Mouse (Mus musculus): ENCODE measurements around the gene Klkb1. TPM values are rescaled to one million over a fixed set of nuclear protein-coding genes. Genes with fewer than 3 reads are reported as not detected.
A peak's percentile ranks its signal among the peaks of the same experiment; 100 is the strongest.

Gene Klkb1
- polyA plus RNA-seq, 1 experiment from 2014 or later = 0.05 TPM

DNA sequence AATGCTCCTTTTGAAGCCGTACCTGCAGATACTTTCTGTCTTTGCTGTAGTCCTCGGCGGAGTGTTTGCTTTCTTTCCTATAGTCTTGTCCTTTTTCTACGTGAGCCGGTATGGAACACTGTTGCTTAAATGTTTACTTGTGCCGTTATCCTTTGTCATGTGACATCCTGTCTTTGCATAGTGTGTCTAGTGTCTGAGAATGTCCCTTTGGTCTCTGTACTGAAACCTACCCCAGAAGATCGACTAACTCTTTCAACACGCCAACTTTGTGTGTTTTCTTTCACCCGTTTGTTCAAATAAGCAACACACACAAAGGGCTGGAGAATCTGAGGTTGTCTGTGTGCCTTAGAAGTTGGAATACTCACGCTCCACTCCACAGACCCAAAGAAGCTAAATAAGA, 32.7 kb downstream of the Klkb1 start, which contains the start of gene F11:
TSS of gene F11 (minus strand) at position 112 of the 400 bp plus-strand sequence.
- WGBS = 90% methylated on average over 10 of the region's 10 CpGs
- H3K9ac ChIP-seq (ENCODE audit: low read depth, low read length) = no peak within 1 kb of the TSS
- no peak within 1 kb of the TSS for H3K4me3 ChIP-seq (ENCODE audit: low read length)
- no peak within 1 kb of the TSS for H3K27ac ChIP-seq (ENCODE audit: low read depth, low read length)
- no peaks in the 10 kb centered on the region for H3K4me1 ChIP-seq (ENCODE audit: control insufficient read depth, insufficient read depth, low read length)
- no peaks in the 10 kb centered on the region for H3K36me3 ChIP-seq (ENCODE audit: control insufficient read depth, insufficient read depth, low read length)
- H3K27me3 ChIP-seq (ENCODE audit: control insufficient read depth, insufficient read depth, low read length) = no peaks in the 10 kb centered on the region
- no peaks in the 10 kb centered on the region for H3K9me3 ChIP-seq (ENCODE audit: control insufficient read depth, low read length)
- ATAC-seq (ENCODE audit: low FRiP score, low TSS enrichment) = no peak
- H3K4me2 ChIP-seq (replicated peaks; ENCODE audit: low read depth, low read length) = no peak within 1 kb of the TSS

DNA sequence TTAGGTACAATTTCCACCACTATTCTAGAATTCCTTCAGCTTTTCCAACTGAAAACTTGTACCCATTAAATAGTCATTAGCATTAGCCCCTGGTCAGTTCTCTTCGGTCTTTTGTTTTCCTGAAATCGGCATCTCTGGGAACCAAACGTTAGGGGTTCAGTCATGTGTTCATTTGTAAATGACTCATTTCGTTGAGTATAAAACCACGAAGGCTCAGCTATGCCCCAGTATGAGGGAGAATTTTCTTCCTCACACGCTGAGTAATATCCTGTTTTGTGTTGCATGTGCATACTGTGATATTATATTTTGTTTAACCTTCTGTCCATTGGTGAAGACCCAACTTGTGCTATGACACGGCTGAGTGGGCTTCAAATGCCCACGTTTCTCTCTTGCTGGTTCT, 36.2 kb downstream of the Klkb1 start:
- H3K4me1 ChIP-seq (ENCODE audit: control insufficient read depth, insufficient read depth, low read length) = no peaks in the 10 kb centered on the region
- H3K36me3 ChIP-seq (ENCODE audit: control insufficient read depth, insufficient read depth, low read length) = no peaks in the 10 kb centered on the region
- no peak overlapping the region for H3K4me2 ChIP-seq (replicated peaks; ENCODE audit: low read depth, low read length)
- no peak for ATAC-seq (ENCODE audit: low FRiP score, low TSS enrichment)
- no peak overlapping the region for H3K27ac ChIP-seq (ENCODE audit: low read depth, low read length)
- H3K27me3 ChIP-seq (ENCODE audit: control insufficient read depth, insufficient read depth, low read length) = no peaks in the 10 kb centered on the region
- H3K4me3 ChIP-seq (ENCODE audit: low read length) = no peak overlapping the region
- WGBS = 72% methylated on average over 8 of the region's 8 CpGs
- H3K9ac ChIP-seq (ENCODE audit: low read depth, low read length) = no peak overlapping the region
- H3K9me3 ChIP-seq (ENCODE audit: control insufficient read depth, low read length) = no peaks in the 10 kb centered on the region

DNA sequence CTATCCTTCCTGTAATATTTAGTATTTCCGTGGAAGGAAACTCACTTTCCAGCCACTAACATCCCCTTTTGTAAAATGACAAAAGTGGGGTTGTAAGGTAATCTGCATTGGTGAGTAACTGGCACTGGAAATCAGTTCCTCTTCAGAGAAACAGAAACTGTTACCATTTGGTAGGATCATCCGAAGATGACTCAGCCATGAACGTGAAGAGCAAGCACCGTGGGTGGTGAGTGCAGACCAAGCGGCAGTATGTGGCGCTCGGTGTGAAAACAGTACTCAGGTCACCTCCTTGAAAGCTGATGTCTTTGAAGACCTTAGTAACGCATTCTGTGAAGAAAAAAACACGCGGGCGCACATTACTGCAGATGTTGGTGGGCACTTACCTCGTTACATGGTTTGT, 39.6 kb downstream of the Klkb1 start:
- ATAC-seq (ENCODE audit: low FRiP score, low TSS enrichment) = no peak

DNA sequence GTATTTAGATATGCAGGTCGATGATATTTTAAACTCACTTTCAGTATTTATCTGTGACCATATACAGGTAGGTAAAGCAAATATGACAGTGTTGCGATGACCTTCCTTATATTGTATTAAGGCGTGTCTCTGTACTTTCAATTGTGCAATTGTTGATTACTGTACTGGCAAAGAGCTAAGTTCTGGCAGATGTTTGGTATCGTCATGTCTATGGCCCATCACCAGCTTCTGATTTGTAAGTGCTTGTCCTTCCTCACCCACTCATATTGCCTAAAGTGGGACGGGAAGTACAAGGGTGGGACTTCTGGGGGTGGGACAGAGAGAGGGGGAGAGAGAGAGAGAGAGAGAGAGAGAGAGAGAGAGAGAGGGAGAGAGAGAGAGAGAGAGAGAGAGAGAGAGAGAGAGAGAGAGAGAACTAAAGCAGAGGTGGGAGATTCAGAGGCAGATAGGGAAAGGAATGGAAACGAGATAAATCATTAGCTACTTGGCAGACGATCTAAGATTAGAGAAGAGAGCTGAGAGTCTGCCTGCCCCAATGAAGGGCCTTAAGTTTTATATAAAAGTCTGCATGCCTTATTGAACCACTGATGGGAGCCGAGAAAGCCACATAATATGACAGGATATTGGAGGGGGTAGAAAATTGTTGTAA, 40.3 kb downstream of the Klkb1 start:
- Histone ChIP-seq H3K27ac (ENCODE audit: low read depth, low read length) (no peak overlapping the region), H3K4me1 (ENCODE audit: control insufficient read depth, insufficient read depth, low read length) (no peaks in the 10 kb centered on the region), H3K4me2 (replicated peaks; ENCODE audit: low read depth, low read length) (no peak overlapping the region), H3K9me3 (ENCODE audit: control insufficient read depth, low read length) (no peaks in the 10 kb centered on the region), H3K9ac (ENCODE audit: low read depth, low read length) (no peak overlapping the region), H3K27me3 (ENCODE audit: control insufficient read depth, insufficient read depth, low read length) (no peaks in the 10 kb centered on the region), H3K4me3 (ENCODE audit: low read length) (no peak overlapping the region), H3K36me3 (ENCODE audit: control insufficient read depth, insufficient read depth, low read length) (no peaks in the 10 kb centered on the region)
- 80% methylated on average over 8 of the region's 8 CpGs for WGBS
- no peak for ATAC-seq (ENCODE audit: low FRiP score, low TSS enrichment)

More for the DNA sequence above, 39.6 kb downstream of the Klkb1 start:
- H3K9me3 ChIP-seq (ENCODE audit: control insufficient read depth, low read length) = no peaks in the 10 kb centered on the region
- no peaks in the 10 kb centered on the region for H3K4me1 ChIP-seq (ENCODE audit: control insufficient read depth, insufficient read depth, low read length)
- H3K27me3 ChIP-seq (ENCODE audit: control insufficient read depth, insufficient read depth, low read length) = no peaks in the 10 kb centered on the region
- no peaks in the 10 kb centered on the region for H3K36me3 ChIP-seq (ENCODE audit: control insufficient read depth, insufficient read depth, low read length)
- no peak overlapping the region for H3K27ac ChIP-seq (ENCODE audit: low read depth, low read length)
- H3K4me2 ChIP-seq (replicated peaks; ENCODE audit: low read depth, low read length) = no peak overlapping the region
- WGBS = 54% methylated on average over 12 of the region's 12 CpGs
- no peak overlapping the region for H3K4me3 ChIP-seq (ENCODE audit: low read length)
- no peak overlapping the region for H3K9ac ChIP-seq (ENCODE audit: low read depth, low read length)

DNA sequence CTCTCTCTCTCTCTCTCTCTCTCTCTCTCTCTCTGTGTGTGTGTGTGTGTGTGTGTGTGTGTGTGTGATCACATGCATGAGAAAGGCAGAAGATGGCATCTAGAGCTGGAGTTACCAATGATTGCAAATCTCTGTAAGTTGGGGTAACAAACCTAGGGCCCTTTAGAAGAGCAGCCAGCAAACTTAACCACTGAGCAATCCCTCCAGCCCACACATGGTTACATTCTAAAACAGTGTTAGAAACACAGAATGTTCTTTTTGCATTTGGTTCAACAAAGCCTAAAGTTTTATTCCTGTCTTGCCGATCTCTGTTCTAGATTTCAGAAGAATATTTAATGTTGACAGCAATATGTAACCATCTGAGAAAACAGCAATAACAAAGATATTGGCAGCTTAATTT, 41.1 kb downstream of the Klkb1 start:
- Histone ChIP-seq H3K4me3 (ENCODE audit: low read length) (no peak overlapping the region), H3K4me2 (replicated peaks; ENCODE audit: low read depth, low read length) (no peak overlapping the region), H3K9me3 (ENCODE audit: control insufficient read depth, low read length) (no peaks in the 10 kb centered on the region), H3K27me3 (ENCODE audit: control insufficient read depth, insufficient read depth, low read length) (no peaks in the 10 kb centered on the region), H3K4me1 (ENCODE audit: control insufficient read depth, insufficient read depth, low read length) (no peaks in the 10 kb centered on the region), H3K9ac (ENCODE audit: low read depth, low read length) (no peak overlapping the region), H3K36me3 (ENCODE audit: control insufficient read depth, insufficient read depth, low read length) (no peaks in the 10 kb centered on the region), H3K27ac (ENCODE audit: low read depth, low read length) (no peak overlapping the region)
- ATAC-seq (ENCODE audit: low FRiP score, low TSS enrichment) = no peak
- WGBS = 87% methylated on average over 1 of the region's 1 CpGs

DNA sequence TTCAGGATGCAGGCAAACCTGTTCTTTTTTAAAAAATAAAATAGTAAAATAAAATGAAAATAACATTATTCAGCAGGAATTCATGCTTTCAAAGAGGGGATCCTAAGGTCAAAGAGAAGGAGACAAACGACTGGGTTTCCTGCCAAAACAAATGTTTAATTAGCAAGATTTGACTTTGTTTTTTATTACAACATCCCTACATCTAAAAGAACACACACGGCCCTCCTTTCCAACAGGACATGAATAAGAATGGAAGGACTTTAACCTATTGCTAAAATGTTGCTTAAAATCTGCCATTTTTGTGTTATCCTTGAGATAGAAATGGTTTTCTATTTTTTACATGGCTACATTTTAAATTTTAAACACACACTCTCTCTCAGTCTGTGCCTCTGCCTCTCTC, 41.5 kb downstream of the Klkb1 start:
- Histone ChIP-seq H3K4me1 (ENCODE audit: control insufficient read depth, insufficient read depth, low read length) (no peaks in the 10 kb centered on the region), H3K9me3 (ENCODE audit: control insufficient read depth, low read length) (no peaks in the 10 kb centered on the region), H3K27ac (ENCODE audit: low read depth, low read length) (no peak overlapping the region), H3K9ac (ENCODE audit: low read depth, low read length) (no peak overlapping the region), H3K4me2 (replicated peaks; ENCODE audit: low read depth, low read length) (no peak overlapping the region), H3K4me3 (ENCODE audit: low read length) (no peak overlapping the region), H3K36me3 (ENCODE audit: control insufficient read depth, insufficient read depth, low read length) (no peaks in the 10 kb centered on the region), H3K27me3 (ENCODE audit: control insufficient read depth, insufficient read depth, low read length) (no peaks in the 10 kb centered on the region)
- no peak for ATAC-seq (ENCODE audit: low FRiP score, low TSS enrichment)
- WGBS = 42% methylated on average over 2 of the region's 2 CpGs

DNA sequence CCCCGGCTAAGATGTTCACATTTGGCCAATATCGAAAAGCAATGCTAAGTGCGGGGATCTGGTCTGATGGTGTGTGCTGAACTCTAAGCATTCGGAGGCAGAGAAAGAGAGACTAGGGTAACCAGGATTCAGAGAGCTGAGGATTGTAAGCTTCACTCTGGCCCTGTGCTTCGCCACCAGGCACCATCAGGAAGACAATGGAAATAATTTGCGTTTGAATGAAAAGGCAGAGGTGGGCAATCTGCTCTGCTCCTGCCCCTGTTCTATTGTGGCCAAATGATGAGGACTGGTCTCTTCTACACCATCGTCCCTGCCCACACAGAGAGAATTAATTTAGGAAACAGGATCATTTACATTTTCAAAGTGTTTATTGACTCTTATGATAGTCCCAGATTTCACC, 48.4 kb downstream of the Klkb1 start:
- 50% methylated on average over 7 of the region's 7 CpGs for WGBS
- H3K36me3 ChIP-seq (ENCODE audit: control insufficient read depth, insufficient read depth, low read length) = no peaks in the 10 kb centered on the region
- no peaks in the 10 kb centered on the region for H3K4me1 ChIP-seq (ENCODE audit: control insufficient read depth, insufficient read depth, low read length)
- H3K27ac ChIP-seq (ENCODE audit: low read depth, low read length) = no peak overlapping the region
- H3K4me2 ChIP-seq (replicated peaks; ENCODE audit: low read depth, low read length) = no peak overlapping the region
- H3K4me3 ChIP-seq (ENCODE audit: low read length) = no peak overlapping the region
- no peaks in the 10 kb centered on the region for H3K9me3 ChIP-seq (ENCODE audit: control insufficient read depth, low read length)
- H3K9ac ChIP-seq (ENCODE audit: low read depth, low read length) = no peak overlapping the region
- no peaks in the 10 kb centered on the region for H3K27me3 ChIP-seq (ENCODE audit: control insufficient read depth, insufficient read depth, low read length)
- no peak for ATAC-seq (ENCODE audit: low FRiP score, low TSS enrichment)

DNA sequence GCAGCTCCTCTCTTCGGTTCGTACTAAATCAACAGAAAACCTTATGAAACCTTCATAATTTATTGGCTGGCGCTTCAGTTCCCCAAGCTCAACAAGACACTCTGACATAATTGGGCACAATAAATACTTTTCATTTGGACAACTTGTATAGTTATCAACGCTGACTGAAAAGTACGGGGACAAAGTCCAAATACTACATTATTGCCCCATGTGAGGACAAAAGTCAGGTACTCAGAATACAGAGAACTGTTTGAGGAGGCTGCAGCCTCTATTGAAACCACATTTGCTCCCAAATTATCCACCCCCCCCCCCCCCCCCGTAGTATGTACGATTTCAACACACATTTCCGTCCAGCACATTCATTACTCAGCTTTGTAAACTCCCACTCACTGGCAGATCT, 55.3 kb downstream of the Klkb1 start:
- no peak overlapping the region for H3K27ac ChIP-seq (ENCODE audit: low read depth, low read length)
- ATAC-seq (ENCODE audit: low FRiP score, low TSS enrichment) = no peak
- 86% methylated on average over 8 of the region's 8 CpGs for WGBS
- H3K4me3 ChIP-seq (ENCODE audit: low read length) = no peak overlapping the region
- H3K9me3 ChIP-seq (ENCODE audit: control insufficient read depth, low read length) = no peaks in the 10 kb centered on the region
- H3K27me3 ChIP-seq (ENCODE audit: control insufficient read depth, insufficient read depth, low read length) = no peaks in the 10 kb centered on the region
- no peak overlapping the region for H3K9ac ChIP-seq (ENCODE audit: low read depth, low read length)
- H3K4me2 ChIP-seq (replicated peaks; ENCODE audit: low read depth, low read length) = no peak overlapping the region
- H3K36me3 ChIP-seq (ENCODE audit: control insufficient read depth, insufficient read depth, low read length) = no peaks in the 10 kb centered on the region
- H3K4me1 ChIP-seq (ENCODE audit: control insufficient read depth, insufficient read depth, low read length) = no peaks in the 10 kb centered on the region

DNA sequence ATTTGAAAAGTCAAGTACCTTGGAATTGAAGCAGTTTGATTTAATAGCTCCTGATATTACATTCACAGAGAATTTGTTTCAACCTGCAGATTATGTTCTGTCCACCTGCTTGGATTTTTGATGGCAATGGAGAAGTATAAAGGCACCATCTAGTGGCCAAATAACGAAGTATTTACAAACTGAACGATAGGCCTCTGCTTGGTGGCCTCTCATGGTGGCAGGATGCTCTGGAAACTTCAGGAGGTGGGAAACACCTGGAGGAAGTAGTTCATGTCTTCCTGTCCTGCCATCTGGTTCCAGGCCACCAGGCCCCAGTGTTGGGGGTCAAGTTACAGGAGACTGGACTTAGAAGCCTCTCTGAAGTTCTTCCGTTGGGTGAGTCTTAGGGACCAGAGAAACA, 56.4 kb downstream of the Klkb1 start:
- WGBS = 22% methylated on average over 3 of the region's 3 CpGs
- H3K27me3 ChIP-seq (ENCODE audit: control insufficient read depth, insufficient read depth, low read length) = no peaks in the 10 kb centered on the region

More for the DNA sequence above, 56.4 kb downstream of the Klkb1 start:
- H3K9me3 ChIP-seq (ENCODE audit: control insufficient read depth, low read length) = no peaks in the 10 kb centered on the region
- H3K36me3 ChIP-seq (ENCODE audit: control insufficient read depth, insufficient read depth, low read length) = no peaks in the 10 kb centered on the region
- no peak overlapping the region for H3K4me3 ChIP-seq (ENCODE audit: low read length)
- no peaks in the 10 kb centered on the region for H3K4me1 ChIP-seq (ENCODE audit: control insufficient read depth, insufficient read depth, low read length)
- no peak overlapping the region for H3K27ac ChIP-seq (ENCODE audit: low read depth, low read length)
- H3K9ac ChIP-seq (ENCODE audit: low read depth, low read length) = no peak overlapping the region
- H3K4me2 ChIP-seq (replicated peaks; ENCODE audit: low read depth, low read length) = no peak overlapping the region
- ATAC-seq (ENCODE audit: low FRiP score, low TSS enrichment) = peak; percentile 38; the same call in 1 of the 2 replicates
